Mouse (Mus musculus): ENCODE data around the gene Cyp2j12.
"Not testable (repeated sequence)": the region's sequence is repeated elsewhere in the genome, so short reads cannot be mapped to it uniquely, and the experiment has no call there.

Cyp2j12 gene

DNA sequence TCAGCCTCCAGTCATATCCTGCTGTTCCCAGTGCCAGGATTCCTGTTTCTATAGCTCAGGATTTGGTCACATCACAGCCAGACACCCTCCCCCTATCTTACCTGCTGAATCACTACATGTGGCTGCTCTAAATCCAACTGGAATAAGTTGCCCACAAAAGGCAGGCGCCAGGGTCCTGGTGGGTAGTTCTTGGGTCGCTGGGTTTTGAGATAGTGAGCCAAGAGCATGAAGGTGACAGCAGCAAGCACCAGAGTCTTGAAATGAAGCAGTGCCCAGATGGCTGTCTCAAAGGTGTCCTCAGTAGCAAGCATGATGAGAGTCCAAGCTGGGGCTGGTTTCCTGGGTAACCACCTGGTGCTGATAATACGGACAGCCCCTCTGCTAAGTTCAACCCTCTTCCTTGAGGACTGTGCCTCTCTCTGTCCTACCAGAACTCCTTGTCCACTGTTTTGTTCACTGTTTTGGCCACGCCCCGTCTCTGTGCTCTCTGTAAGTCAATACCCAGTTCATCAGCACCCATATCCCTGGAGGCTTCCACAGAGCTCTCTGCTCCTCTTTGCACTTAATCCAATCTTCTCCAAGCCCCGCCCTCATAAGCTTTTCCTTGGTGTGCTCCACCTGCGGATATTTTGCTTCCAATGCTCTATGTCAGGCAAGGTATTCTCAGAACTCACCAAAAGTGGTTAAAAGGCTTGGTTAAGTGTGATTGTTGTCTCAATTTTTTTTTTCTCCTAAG is at the start of gene Cyp2j12:
Gene Cyp2j12, minus strand, starts transcription at position 421 of the 736 bp plus-strand sequence.
- no peak for DNase-seq (ENCODE audit: low read depth, low spot score)

DNA sequence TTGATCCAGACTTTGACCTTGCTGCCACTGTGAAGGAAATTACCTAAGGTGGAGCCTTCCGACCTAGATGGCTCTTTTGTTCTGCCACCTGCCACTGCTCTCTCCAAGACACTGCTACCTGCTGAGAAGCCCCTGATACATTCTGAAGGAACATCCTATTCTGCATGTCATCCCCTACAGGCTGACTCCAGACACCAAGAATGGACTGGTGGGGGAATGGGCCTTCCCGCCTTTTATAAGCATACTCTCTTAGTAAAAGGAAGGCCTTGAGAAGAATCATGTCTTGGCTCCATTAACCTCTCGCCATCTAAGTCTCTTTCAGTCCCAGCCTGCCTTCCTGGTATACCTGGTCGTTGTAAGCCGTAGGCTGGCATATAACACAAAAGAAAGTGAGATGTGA is 48.4 kb upstream of the Cyp2j12 start:
- not testable (repeated sequence) for DNase-seq (ENCODE audit: low read depth, low spot score)

DNA sequence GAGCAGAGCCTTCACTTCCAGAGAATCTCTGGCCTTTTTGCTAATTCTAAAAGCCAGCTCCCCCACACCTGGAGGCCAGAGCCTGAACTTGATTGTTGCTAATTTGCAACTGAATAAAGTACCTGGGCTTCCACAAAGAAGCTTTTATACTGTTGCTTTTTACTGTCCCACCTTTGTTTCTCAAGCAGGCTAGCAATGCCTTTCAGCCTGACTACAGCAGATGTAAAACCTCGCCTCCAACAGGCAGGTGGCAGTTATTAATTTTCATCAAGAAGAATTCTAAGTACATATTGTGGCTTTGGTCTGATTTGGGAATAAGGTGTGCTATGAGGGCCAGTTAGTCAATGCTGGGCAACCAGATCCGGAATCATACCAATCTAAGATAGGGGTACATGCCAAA is 47.7 kb upstream of the Cyp2j12 start:
- DNase-seq (ENCODE audit: low read depth, low spot score), result not testable (repeated sequence)

DNA sequence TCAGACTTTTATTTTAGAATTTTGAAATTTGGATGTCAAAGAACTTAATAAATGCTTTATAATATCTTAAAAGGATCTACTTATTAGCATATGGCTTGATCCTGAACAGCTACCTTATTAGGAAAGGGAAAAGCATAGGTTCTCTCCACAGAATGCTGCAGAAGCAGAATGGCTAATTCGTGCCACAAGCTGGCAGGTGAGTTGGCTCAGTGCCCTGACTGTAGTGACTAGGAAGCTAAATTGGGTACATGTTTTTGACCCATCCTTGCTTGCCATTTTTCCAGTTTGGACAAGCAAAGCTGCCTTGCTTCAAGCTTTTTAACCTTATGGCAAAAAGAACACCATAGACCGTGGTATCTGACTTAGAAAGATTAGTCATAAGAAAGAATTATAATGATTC is 47.2 kb upstream of the Cyp2j12 start:
- not testable (repeated sequence) for DNase-seq (ENCODE audit: low read depth, low spot score)

DNA sequence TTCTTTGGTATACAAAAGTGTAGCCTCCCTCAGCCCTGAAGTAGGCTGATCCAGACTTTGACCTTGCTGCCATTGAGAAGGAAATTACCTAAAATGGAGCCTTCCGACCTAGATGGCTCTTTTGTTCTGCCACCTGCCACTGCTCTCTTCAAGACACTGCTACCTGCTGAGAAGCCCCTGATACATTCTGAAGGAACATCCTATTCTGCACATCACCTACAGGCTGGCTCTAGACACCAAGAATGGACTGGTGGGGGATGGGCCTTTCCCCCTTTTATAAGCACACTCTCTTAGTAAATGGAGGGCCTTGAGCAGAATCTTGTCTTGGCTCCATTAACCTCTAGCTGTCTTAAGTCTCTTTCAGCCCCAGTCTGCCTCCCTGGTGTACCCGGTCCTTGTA is 43.8 kb upstream of the Cyp2j12 start:
- DNase-seq (ENCODE audit: low read depth, low spot score), result not testable (repeated sequence)

DNA sequence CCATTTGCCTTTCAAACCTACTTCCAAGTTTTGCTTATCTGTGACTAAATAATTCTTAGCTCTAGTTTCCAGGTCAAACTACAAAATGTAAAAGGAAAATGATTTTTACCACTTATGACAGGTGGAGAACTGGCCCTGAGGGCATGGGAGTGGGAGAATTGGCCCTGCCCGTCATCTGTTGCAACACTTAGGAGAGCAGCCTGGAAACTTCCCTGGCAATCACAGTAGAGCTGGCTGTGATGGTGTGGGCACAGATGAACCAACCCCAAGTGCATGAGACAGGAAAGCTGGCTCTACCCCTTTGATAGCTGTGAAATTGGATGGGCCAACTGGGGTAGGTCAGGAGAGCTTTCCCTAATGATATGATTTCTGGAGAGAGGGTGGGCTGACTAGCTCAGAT is 21.9 kb upstream of the Cyp2j12 start:
- no peak for DNase-seq (ENCODE audit: low read depth, low spot score)

DNA sequence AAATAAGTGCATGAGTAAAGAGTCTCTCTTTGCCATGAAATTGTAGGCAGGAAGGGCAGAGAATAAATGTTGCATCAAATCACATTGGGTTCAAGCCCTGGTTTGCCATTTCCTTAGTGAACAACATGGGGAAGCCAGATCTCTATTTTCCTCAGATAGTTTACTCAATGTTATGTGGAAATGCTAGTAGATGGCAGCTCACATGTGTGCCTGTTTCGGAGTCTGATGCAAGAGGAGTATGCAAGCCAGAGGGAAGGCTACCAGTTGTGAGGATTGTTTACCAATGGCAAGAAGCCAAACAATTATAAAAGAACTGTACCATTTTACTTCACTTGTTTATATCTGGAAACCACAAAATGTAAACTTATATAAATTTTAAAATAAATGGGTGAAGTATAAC is 20.6 kb upstream of the Cyp2j12 start:
- DNase-seq (ENCODE audit: low read depth, low spot score), result no peak

DNA sequence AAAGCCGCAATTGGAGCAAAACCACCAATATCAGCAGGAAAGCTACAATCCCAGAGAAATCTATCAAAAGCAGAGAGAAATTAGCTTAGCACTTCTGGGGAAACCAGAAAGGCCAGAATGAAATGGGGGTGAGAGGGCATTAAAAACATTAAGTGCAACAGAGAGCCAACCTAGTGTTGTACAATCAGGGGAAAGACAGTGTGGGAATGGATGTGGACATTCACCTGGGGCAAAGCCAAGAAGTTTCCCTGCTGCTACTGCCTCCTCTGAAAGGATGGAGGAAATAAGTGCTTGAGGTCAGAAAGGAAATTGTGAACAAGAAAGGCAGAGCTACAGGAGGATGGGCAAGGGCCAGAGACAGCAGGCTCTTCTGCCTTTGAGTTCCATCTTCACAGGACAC is 1.7 kb downstream of the Cyp2j12 start:
- DNase-seq (ENCODE audit: low read depth, low spot score), result no peak

DNA sequence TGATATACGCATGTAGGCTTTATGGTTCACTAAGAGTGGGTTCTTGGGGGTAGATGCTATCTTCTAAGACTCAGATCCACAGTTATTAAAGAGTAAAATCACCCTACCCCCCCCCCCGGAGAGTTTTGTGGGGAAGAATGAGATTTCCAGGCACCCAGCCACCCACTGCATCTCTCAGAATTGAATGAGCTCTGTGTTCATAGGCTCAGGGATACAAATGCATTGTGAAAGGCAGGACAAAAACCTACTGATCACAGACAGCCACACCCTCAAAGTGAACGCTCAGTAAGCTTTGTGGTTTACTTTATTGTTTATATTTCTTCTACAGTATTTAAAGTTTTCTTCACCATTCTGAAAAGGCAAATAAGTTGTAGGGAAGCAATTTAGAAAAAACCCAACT is 6.7 kb downstream of the Cyp2j12 start:
- DNase-seq (ENCODE audit: low read depth, low spot score), result no peak

DNA sequence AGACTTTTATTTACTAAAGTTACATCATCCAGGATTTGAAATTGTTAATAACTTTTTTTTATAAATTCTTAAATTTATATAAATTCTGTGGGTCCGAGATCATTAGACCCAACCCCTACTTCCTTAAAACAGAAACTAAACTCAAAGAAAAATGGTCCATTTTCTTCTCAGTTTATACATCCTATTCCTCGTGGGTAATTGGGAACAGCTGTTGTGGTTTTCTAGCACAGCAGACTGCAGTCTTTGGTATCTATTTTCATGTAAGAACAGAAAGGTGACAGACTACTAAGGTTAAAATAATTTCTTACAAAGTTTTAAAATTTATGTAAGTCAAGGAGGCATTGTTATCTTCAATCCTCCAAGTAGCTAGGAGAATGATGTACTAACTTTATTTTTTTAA is 44.1 kb downstream of the Cyp2j12 start:
- peak; percentile 72 for DNase-seq (ENCODE audit: low read depth, low spot score)

DNA sequence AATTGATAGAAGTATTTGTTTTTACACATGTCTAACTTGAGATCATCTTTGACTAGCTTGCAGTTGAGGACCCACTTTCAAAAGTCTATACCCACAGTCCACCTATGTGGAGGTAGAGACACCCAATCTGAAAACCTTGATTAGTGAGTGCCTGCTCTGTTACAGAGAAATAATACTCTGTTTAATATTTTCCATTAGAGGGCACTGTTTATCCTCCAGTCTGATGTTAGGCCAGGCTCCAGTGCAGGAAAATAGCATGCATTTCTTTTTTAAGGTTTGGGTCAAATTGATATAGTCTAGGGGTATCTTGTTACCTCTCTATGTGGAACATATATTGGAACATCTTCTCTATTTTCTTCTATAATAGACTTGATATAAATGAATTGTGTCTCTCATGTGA is 49.1 kb downstream of the Cyp2j12 start:
- peak; percentile 24 for DNase-seq (ENCODE audit: low read depth, low spot score)

DNA sequence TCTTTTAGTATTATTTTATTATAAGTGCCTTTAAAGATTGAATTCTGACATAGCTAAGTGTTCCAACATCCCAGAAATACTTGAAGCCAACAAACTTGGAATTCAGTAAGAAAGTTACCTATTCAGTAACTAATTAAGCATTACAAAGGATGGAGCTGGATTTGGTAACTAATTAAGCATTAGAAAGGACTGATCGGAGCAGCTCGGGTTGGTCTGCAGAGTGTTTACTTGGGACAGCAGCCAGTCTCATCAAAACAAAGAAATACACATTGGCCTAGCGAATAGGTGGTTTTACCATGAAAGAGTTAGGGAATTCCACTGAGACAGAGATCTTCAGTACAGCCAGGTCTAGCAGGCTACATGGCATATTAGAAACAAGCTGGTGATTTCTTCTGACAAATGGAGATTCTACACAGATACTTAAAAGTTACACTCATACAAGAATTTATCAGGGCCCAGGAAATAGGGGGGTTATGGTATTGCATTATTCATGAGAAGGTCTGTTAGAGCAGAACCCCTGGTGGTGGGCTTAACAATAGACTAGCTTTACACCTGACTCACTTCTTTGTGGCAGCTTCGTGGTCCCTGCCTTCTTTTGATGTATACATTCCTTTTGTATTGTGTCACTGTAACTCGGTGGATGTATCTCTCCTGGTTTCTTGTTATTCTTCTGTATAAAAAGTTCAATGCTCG is 51.5 kb downstream of the Cyp2j12 start:
- DNase-seq (ENCODE audit: low read depth, low spot score), result not testable (repeated sequence)

DNA sequence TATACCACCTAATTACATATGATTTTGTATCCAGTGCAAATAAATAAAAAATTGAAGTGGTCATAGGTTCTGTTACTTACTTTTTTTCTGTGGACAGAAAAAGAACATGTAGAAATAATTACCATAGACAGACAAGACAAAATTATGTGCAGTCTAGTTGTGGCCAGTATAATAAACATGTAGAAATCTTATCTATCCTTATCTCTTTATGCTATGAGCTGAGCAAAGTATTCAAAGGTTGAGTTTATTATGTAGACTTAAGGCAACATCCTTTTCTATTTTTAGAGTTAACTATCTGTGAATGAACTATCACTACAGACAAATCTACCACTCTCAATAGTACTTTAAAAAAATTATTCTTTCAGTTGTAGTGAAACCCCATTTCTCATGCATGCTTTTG is 62.6 kb downstream of the Cyp2j12 start:
- DNase-seq (ENCODE audit: low read depth, low spot score), result no peak

DNA sequence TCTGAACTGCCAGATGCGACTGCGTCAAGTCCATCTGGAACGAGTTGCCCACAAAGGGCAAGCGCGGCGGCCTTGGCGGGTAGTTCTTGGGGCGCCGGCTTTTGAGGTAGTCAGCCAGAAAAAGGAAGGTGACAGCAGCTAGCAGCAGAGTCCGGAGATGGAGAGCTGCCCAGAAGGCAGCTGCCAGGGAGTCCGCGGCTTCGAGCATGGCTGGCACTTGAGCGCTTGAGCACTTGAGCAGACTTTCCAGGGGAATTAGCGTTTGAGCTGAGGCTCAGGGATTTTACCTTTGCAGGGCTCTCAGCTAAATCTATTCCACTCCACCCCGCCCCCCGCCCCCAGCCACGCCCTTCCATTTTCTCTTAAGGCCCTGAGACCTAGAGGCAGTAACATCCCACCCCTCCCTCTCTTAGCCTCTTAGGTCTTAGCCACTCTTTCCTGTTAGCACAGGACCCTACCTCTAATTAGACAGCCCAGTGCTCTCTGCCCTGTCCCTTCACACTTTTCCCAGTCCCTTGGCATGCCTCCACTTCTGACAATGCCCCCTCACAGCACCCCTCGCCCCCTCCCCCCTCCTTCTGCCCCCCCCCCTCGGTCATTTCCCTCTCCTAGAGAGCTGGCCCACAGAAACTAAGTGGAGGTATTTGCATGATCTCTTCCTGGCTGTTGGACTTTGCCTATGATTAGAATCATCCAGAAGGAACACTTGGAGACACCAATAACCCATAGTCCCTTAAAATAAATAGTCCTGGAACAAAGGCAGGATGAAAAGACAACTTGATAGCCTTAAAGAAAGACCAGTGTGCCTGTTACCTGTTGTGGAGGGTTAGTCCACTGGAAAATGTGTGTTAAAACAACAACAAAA is 63.5 kb downstream of the Cyp2j12 start, which contains the start of gene Cyp2j13:
Gene Cyp2j13, minus strand, starts transcription at position 286 of the 865 bp plus-strand sequence.
- no peak for DNase-seq (ENCODE audit: low read depth, low spot score)

DNA sequence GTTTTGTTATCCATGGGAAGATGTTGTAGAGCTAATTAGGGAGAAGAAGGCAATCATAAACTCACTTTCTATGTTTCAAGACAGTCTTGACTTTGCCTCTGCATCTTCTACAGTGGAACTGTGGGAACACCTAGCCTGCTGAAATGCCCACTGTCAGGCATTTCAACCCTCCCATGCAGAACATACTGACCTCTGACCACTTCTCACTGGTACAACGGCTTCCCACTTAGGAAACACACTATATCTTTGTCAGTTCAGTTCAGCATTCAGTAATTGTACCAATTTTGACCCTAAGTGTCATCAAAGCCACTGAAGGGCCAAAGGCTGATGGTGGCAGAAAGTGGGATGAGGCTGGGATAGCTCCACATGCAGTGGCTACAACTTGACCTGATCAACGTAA is 78.9 kb downstream of the Cyp2j12 start:
- DNase-seq (ENCODE audit: low read depth, low spot score), result no peak

DNA sequence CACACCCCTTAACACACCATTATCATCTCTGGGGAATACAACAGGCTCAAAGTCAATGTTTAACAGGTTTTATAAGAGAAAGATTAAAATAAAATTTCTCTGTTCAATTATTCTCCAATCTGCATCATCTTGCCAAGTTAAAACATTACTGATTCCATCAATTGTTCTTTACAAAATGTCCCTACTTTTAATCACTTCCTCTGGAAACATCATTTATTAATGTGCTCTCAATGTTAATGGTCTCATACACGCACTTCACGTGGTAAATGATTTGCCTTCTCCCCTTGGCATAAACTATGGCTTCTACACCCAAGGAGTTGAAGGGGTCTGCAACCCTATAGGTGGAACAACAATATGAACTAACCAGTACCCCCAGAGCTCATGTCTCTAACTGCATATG is 80.8 kb downstream of the Cyp2j12 start:
- no peak for DNase-seq (ENCODE audit: low read depth, low spot score)
